Mouse (Mus musculus): ENCODE measurements around the gene Gdf7.

GRCm38 (mm10) chr12:8345539-8345938, 43.8 kb upstream of the Gdf7 start:
- TF ChIP-seq CTCF (IDR thresholded peaks at IDR 0.05; ENCODE audit: low read depth, low read length) (no peak), POLR2AphosphoS5 (IDR thresholded peaks at IDR 0.05; ENCODE audit: insufficient replicate concordance, low read depth, low read length) (no peak), GATA1 (IDR thresholded peaks at IDR 0.05; ENCODE audit: borderline replicate concordance, low read length) (no peak)
